Mouse (Mus musculus) megakaryocyte, adult 5-6 weeks (primary cell): ENCODE measurements at regions not wholly inside any gene's neighbourhood (a gene's known extent, or its start where the extent isn't known, plus 50 kb on each side); places are given as distances from the start of the nearest gene placed in this dataset.
A peak's percentile ranks its signal among the peaks of the same experiment; 100 is the strongest.

Source experiments
- ATAC-seq: 2 replicates; pipeline ENCODE4 v1.8.0; 2016; ENCODE audit warnings: mild to moderate bottlenecking, inconsistent platforms; ENCODE audit not compliant: poor library complexity, severe bottlenecking

GRCm38 (mm10) chr10:37079535-37079934 lies 59.2 kb downstream of the Marcks start:
- no peak for ATAC-seq

- no peak for ATAC-seq
These were observed 60.3 kb downstream of the Marcks start for GRCm38 (mm10) chr10:37078439-37078838.

DNA sequence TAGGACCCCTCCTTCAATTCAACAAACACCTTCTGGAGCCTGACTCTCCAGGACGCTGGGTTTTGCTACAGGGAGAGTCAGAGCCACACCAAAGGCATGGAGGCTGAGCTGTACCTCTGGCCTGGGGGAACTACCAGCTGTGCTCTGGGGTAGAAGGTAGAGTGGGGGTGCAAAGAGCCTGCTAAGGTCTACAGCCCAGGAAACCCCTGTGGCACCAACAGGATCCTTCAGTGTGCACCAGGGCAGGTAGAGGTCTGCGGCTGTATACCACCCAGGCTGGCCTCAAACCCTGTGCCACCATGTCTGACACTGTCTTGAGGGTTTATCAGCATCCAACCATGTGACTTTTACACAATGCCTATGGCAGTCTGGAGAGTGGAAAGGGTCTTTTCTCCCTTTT lies 61.0 kb downstream of the Marcks start:
- ATAC-seq, result no peak

- ATAC-seq, result peak; percentile 78
These were observed 65.9 kb downstream of the Marcks start for GRCm38 (mm10) chr10:37072834-37073233.

DNA sequence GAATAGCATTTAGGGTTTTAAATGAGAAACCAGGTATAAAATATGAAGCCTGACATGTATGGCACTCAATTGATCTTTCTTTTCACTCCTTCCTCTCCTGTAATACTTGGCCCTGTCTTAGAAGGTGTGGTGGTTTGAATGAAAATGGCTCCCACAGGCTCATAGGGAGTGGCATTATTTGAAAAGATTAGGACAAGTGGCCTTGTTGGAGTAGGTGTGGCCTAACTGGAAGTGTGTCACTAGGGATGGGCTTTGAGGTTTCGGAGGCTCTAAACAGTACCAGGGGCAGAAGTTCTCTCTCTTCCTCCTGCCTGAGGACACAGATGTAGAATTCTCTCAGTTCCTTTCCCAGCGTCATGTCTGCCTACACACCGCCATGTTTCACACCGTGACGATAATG lies 66.7 kb downstream of the Marcks start:
- ATAC-seq, result no peak

GRCm38 (mm10) chr10:37071420-37071819 lies 67.3 kb downstream of the Marcks start:
- ATAC-seq, result no peak
